Mouse (Mus musculus) liver, postnatal 0 days (tissue): ENCODE results near the gene Shank1.

Experiments used
- CTCF ChIP-seq: sonication (generic); IDR thresholded peaks from 2 replicates; pipeline ENCODE4 v1.5.1; 2016; ENCODE audit warnings: antibody characterized with exemption, low read depth
- EP300 ChIP-seq: IDR thresholded peaks from 2 replicates; pipeline ENCODE4 v1.6.1; 2016; ENCODE audit warnings: antibody characterized with exemption, low read depth, mild to moderate bottlenecking

GRCm38 (mm10) chr7:44334139-44334538, 24.1 kb downstream of the Shank1 start:
- TF ChIP-seq EP300 (no peak), CTCF (no peak)
